Mouse (Mus musculus): ENCODE measurements around the gene Msh5.
"Not testable (repeated sequence)": the region's sequence is repeated elsewhere in the genome, so short reads cannot be mapped to it uniquely, and the experiment has no call there.

Gene Msh5

DNA sequence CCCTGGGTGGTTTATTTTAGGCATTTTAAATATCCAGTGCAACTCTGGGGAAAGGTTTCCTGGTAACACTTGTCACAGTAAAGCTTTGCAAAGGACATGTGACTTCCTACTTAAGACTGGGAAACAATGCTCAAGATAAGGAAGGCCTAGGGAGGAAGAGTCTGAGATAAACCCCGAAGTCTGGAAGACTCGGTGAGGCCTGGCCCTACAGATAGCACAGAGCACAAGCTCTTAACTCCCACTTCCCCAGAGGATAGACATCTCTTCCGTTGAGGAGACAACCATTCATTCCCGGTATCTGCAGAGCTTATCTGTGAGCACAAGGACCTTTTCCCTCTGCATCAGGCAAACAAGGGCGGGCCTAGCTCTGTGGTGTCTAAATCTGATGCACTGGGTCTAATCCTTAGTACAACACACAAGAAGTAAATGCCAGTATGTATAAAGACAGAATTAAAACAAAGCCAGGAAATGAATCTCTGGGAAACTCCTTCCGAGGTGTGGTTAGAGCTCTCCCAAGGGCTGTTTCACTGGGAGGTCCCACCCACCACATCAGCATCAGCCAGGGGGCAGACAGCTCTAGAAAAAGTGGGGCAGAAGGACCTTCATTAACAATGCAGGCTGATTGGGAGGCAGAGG lies 24.6 kb downstream of the Msh5 start:
- no peak for DNase-seq

DNA sequence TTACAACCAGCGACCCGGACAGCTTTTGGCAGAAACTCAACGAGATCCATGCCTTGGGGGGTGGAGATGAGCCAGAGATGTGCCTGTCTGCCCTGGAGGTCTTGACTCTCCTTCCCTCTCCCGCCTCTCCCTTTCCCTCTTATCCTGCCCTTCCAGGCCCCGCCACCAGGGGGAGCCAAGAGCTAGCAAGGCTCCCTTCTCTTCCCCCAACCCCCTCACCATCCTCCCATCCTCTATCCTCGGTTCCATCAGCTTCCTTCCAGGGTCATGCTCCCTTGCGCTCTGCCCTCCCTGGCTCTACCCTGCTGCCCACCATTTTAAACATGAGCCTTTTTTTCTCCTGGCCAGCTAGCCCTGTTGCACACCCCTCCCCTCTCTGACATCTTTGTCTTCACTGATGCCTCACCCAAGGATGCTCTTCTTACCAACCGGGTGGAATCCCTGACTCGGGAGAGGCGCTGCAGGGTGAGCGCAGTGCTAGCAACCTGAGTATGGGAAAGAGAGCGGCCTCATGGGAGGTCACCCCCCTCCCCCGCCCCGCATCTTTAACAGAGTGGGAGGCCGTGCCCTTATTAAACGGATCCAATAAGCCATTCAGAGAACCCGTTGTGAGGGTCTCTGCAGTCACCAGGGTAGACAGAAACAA lies 25.3 kb downstream of the Msh5 start:
- DNase-seq = peak; percentile 86

DNA sequence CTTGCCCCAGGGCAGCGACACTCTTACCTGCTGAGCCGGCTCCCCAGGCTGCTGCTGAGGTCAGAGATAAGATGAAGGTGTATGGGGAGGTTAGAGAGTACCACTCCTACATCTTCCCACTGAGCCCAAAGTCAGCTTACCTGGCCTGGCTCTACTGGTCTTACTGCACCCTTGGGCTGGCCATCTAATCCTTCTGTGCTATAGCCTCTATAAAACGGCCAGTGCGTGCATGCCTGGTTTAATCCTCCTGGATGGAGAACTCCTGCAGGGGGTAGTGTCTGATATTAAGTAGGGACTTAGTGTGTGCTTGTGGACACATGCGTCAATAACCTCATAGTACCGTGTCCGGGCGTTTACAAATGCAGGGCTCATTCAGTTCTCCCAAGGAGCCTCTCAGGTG lies 26.0 kb downstream of the Msh5 start:
- DNase-seq = no peak

DNA sequence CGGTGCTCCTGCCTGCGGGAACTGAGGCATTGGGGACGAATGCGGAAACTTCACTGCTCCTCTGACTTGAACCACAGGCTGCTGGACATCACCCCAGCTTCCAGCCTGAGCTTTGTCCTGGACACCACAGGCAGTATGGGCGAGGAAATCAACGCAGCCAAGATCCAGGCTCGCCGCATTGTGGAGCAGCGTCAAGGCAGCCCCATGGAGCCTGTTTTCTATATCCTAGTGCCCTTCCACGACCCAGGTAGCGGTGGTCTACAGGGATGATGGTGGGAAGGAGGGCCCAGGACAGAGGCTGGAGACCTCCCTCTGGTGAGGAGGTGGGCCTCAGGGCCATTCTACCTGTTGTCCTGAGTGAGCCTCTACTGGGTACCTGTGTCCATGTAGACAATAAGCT lies 26.7 kb downstream of the Msh5 start:
- DNase-seq = no peak

DNA sequence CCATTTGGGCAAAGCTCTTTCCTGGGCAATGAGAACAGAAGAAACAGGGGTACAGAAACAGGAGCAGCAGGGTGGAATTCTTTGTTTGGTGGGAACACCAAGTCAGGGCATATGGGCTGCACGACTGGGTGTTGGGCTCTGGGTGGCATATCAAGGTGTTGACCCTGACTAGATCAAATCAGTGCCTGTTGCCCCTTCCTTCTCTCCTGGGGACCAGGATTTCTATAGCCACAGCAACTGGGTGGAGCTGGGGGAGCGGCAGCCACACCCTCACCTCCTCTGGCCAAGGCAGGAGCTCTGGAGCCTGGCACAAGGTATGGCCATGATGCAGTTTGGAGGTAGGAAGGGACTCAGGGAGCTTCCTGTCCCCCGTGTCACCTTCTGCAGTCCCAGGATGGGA lies 28.4 kb downstream of the Msh5 start:
- peak; percentile 34 for DNase-seq

DNA sequence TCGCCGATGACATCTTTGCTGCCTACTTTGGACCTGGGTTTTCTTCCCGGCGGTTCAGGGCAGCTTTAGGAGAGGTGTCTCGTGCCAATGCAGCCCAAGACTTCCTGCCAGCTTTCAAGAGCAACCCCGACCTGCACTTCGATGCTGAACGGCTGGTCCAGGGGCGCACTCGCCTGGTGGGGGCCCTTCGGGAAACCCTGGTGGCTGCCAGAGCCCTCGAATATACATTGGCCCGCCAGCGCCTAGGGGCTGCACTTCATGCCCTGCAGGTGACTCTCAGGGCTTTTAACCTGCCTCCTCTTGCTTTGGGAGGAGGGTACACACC lies 28.9 kb downstream of the Msh5 start:
- peak; percentile 54 for DNase-seq

DNA sequence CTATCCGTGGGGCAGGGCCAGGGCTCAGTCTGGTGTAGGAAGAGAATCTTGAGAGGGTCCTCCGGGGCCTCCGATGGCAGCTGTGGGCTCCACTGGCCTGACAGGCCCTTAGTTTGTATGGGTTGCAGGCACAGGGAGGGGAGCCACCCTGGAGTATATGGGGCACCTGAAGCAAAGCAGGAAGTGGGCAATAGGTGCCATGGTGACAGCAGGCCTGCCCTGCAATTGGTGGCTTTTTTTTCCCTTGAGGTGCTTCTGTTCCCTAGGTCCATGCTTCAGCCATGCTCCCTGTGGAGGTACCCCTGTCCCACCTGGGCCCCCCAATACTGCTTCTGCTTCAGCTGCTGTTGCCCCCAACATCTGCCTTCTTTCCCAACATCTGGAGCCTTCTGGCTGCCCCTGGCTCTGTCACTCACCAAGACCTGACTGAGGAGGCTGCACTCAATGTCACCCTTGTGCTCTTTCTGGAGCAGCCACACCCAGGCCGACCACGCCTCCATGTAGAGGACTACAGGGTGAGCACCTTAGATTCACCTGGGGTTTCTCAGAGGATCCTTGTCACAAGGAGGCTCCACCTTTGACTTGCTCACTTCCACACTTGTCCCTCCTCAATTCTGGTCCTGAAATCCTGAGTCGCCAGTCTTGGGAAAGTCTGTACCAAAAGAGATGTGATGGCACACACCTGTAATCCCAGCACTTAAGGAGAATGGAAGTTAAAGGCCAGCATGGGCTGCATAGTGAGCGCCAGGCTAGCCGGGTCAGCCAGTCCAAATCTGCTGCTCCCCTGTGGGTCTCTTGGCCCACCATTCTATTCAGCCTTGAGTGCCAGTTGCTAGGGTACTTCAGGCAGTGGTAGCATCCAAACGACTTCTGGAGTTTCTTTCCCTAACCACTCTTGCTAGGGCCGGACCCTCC lies 29.5 kb downstream of the Msh5 start:
- DNase-seq = peak; percentile 58

DNA sequence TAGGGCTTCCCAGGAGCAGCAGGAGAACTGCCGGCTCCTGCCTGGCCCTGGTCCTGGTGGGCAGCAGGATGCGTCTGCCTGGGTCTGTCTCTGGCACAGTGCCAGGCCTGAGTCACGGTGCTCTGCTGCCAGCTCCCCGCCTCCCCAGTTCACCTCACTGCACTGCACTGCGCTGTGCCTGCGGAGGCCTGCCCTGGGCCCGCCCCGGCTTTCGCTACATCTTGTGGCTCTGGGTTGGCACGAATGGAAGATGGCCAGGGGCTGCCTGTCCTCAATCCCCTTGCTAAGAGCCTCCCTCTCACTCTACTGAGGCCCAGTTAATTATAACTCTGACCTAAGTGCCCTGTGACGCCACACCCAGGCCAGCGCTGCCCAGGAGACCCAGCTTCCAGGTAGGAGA lies 30.2 kb downstream of the Msh5 start, which contains the start of gene Vwa7:
Gene Vwa7 (plus strand): TSS at position 204 of the 400 bp plus-strand sequence.
- DNase-seq = peak; percentile 85

DNA sequence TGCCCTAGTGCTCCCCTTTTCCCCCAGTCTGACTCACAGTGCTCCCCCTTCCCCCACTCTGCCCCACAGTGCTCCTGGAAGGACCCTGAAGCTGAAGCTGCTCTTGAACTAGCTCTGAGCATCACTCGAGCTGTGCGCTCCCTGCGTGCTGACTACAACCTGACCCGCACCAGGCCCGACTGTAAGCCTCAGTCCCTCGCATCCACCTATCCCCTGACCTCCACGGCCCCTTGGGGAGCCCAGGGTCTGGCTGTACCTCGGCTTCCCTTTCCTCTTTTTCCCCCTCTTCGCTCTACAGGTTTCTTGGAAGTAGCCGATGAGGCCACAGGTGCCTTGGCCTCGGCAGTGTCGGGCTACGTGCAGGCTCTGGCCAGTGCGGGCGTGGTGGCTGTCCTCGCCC lies 31.2 kb downstream of the Msh5 start:
- peak; percentile 53 for DNase-seq

DNA sequence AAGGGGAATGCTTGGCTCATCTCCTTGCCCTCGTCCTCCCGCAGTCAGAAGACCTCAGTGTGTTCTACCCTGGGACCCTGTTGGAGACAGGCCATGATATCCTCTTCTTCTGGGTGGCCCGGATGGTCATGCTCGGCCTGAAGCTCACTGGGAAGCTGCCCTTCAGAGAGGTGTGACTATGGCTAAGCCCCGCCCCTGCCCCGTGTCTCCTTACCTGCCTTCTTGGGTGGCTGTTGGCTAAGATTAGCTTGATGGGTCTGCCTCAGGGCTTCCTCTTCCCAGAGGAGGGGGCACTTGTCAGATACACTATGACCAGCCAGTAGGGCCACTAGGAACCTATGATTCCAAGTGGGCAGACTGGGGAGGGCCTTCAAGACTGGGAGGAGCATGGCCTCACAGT lies 33.3 kb downstream of the Msh5 start:
- DNase-seq = peak; percentile 50

DNA sequence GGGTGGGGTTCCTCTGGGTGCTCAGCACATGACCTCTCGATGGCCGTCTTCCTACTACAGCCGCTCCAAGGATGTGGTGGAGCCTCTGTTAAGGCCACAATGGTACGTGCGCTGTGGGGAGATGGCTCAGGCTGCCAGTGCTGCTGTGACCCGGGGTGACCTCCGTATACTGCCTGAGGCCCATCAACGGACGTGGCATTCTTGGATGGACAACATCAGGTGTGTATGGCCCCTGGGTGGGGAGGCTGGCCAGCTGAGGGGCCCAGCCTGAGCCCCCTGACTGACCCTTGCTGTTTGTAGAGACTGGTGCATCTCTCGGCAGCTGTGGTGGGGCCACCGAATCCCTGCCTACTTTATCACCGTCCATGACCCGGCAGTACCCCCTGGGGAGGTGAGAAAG lies 34.1 kb downstream of the Msh5 start:
- no peak for DNase-seq

DNA sequence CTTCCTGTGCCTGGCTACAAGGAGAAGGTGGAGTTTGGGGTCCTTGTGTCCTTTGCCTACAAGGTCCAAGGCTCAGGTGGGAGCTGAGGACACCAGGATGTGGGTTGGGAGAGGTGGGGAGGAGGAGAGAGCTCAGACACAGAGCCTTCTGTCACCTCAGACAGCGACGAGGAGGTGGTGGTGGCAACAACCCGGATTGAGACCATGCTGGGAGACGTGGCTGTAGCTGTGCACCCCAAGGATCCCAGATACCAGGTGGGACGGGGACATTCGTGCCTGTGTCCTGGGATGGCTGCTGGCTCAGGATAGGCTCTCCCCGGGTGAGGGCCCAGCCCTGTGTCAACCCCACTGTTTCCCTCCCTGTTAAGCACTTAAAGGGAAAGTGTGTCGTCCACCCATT lies 35.1 kb downstream of the Msh5 start:
- no peak for DNase-seq

DNA sequence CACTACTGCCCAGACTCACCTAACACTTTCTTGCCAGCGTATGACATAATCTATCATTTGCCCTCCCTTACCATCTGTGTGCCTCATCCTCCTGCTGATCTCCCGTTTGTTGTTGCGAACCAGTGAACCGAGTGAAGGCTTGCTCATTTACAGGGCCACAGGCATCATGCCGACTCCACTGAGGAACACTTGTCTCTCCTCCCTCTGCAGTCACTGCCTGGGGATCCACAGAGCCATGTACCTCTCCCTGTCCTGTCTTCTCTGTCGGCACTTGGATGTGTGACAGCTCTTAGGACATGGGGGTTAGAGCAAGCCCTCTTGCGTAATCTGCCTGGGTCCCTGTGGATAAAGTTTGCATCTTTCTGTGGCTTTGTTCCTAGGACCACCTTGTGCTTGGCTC lies 37.0 kb downstream of the Msh5 start:
- DNase-seq = peak; percentile 92

DNA sequence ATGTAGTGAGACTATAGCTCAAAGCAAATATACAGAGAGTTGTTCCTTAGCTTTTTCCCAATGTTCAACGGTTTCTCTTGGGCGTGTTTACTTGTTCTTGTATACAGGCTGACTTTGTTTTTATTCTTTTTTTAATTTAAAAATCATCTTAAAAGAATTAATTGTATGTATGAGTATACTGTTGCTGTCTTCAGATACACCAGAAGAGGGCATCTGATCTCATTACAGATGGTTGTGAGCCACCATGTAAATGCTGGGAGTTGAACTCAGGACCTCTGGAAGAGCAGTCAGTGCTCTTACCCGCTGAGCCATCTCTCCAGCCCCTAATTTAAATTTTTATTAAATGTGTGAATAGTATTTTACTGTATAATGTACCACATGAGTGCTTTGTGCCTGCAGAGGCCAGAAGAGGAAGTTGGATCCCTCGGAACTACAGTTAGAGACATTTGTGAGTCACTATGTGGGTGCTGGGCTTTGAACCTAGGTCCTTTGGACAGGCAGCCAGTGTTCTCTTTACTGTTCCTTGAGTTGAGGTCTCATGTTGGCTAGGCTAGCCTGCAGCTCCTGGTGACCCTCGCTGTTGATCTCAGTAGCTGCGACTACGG lies 39.1 kb downstream of the Msh5 start:
- DNase-seq = peak; percentile 13

DNA sequence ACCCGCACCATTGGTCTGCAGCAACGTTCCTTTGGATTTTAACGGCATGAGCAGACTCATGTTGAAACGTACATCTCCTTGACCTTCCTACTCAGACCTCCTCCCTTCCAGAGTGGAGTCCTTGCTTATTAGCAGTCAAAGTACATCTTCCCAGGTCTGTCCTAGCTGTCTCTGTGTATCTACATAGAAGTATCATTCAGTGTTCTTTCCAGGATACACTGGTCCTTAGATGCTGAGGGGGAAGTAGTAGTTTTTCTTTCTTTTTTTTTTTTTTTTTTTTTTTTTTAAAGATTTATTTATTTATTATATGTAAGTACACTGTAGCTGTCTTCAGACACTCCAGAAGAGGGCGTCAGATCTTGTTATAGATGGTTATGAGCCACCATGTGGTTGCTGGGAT lies 40.6 kb downstream of the Msh5 start:
- not testable (repeated sequence) for DNase-seq

DNA sequence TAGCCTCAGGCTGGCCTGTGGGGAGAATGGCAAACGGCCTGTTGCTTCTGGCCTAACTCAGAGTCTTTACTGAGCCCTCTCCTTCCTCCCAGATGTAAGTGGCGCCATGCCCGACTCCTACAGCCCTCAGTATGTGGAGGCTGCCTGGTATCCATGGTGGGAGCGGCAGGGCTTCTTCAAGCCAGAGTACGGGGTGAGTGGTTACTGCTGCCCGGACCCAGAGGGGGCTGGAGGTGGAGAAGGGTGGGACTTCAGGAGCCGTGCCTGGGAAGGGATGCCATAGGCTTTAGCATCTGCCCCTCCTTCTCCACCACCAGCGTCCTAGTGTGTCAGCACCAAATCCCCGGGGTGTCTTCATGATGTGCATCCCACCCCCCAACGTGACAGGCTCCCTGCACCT lies 41.4 kb downstream of the Msh5 start:
- DNase-seq = no peak

DNA sequence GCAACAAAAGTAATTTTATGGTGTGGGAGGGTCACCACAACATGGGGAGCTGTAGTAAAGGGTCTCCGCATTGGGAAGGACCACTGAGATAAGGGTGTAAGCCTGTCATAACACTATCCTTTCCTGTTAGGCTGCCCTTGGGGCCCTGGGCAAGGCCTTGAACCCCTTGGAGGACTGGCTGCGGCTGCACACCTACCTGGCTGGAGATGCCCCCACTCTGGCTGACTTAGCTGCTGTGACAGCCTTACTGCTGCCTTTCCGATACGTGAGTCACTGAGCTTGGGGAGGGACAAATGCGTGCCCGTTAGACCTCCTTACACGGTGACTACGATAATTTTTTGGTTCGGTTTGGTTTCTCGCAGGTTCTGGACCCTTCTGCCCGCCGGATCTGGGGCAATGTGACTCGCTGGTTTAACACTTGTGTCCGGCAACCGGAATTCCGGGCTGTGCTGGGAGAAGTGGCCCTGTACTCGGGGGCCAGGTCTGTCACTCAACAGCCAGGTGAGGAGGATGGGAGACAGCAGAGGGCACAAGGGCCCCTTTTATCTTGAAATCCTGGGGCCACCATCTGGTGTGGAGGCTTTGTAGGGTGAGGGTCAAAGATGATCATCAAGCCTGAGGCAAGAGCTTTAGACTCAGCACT lies 42.3 kb downstream of the Msh5 start:
- no peak for DNase-seq

DNA sequence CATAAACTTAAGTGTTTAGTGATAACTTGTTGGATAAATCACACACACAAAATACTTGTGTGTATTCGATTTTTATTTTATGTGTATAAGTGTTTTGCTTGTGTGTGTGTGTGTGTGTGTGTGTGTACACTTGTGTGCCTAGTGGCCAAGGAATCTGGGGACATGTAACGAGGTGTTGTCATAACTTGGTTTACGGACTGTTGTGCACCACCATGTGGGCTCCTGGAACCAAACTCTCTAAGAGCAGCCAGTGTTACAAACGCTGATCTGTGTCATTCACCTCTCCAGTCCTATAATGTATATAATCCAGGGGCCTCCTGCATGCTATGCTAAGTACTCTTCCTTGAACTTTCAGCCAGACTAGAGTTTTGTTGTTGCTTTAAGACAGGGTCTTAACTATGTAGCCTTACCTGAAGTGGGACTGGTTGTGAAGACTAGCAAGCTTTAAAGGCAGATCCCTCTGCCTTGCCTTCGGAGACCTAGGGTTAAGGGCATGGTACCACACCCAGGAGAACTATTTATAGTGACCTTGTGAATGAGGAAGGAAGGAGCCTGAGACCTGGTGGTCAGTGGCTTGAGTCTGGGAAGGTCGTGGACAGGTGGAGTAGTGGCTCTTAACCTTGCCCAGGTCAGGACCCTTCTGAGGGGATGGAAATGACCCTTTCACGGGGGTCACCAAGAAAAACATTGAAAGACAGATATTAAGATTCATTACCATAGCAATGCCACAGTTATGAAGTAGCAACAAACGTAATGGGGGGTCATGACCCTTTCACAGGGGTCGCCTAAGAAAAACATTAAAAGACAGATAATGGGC lies 43.3 kb downstream of the Msh5 start:
- DNase-seq = no peak

DNA sequence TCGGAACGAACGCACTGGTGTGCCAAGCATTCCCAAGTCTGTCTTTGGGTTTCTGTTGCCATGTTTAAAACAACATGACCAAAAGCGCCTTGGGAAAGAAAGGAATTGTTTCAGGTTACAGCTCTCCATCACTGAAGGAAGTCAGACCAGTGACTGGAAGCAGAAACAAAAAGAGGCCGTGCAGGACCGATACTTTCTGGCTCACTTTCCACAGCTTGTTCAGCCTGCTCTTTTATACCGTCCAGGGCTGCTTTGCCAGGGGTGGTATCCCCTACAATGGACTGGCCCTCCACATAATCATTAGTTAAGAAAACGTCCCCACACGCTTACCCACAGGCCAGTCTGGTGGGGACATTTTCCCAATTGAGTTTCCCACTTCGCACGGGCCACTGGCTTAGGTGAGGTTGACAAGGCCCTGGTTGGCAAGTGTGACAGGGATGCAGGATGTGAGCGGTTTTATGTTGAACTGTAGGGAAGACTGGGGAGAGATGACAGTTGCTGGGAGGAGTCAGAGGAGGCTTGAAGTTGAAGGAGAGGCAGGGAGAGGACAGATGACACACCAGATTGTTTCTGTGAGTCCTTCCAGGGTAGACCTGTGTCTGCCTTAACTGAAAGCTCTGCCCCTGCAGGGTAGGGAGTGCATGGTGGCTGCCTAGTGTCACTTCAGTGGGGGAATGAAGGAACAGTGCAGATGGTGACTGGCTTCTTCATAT lies 44.2 kb downstream of the Msh5 start:
- no peak for DNase-seq

DNA sequence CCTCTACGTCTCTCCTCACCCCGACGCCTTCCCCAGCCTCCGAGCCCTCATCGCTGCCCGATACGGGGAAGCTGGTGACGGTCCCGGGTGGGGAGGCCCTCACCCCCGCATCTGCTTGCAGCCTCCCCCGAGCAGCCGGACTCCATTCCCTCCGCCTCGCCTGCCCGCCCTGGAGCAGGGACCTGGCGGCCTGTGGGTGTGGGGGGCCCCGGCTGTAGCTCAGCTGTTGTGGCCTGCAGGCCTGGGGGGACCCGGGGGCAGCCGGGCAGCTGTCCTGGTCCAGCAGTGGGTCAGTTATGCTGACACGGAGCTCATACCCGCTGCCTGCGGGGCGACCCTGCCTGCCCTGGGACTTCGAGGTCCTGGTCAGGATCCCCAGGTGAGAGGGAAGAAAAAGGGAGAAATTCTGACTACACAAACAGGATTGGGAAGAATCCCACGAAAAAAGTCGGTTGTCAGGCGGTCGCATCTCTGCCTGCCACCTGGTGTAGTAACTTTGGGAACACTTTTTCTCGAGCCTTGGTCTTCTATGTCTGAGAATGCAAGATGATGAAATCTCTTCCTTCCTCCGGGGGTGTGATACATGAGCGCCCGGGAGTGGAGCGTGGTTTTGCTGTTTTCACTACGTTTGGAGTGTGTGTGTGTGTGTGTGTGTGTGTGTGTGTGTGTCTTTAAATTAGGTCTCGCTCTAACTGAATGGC lies 44.9 kb downstream of the Msh5 start:
- no peak for DNase-seq

All from cerebellum, adult 11-12 months (tissue).